Mouse (Mus musculus) mature B cell (primary cell): ENCODE data around the gene Alkbh5.
"Not testable (repeated sequence)": the region's sequence is repeated elsewhere in the genome, so short reads cannot be mapped to it uniquely, and the experiment has no call there.

Experiments
- in situ Hi-C: fragments of 300-500 bp; cut with MboI; formaldehyde crosslinking; loops from 2 replicates; pipeline ENCODE4 v1.14.3; 2019

Alkbh5 gene

GRCm38 (mm10) chr11:60543211-60543610 is 7.0 kb downstream of the Alkbh5 start:
- in situ Hi-C loops: not testable (repeated sequence)

- in situ Hi-C loops: no loop called here
Observed at GRCm38 (mm10) chr11:60545433-60545832, 9.3 kb downstream of the Alkbh5 start.

GRCm38 (mm10) chr11:60548112-60548511 is 11.9 kb downstream of the Alkbh5 start:
- in situ Hi-C loops: no loop called here

- in situ Hi-C loops: no loop called here
Observed at GRCm38 (mm10) chr11:60553091-60553490, 16.9 kb downstream of the Alkbh5 start.

- in situ Hi-C loops: no loop called here
Observed at GRCm38 (mm10) chr11:60557675-60558074, 21.5 kb downstream of the Alkbh5 start.

- in situ Hi-C loops: no loop called here
Observed at GRCm38 (mm10) chr11:60559342-60559741, 23.2 kb downstream of the Alkbh5 start.

- in situ Hi-C loops: not testable (repeated sequence)
Observed at GRCm38 (mm10) chr11:60574006-60574405, 37.8 kb downstream of the Alkbh5 start.
